Mouse (Mus musculus) small intestine, adult 2 months (tissue): ENCODE measurements at regions not wholly inside any gene's neighbourhood (a gene's known extent, or its start where the extent isn't known, plus 50 kb on each side); places are given as distances from the start of the nearest gene placed in this dataset.

Source experiments
- CTCF ChIP-seq: fragments of 200-500 bp; IDR thresholded peaks from 2 replicates; pipeline ENCODE4 v1.5.1; 2012; ENCODE audit warnings: low read depth, mild to moderate bottlenecking, control low read depth, inconsistent platforms, low read length, moderate library complexity, mixed read lengths; ENCODE audit not compliant: insufficient replicate concordance, insufficient read length; ENCODE audit errors: extremely low read depth
- POLR2A ChIP-seq: fragments of 200-500 bp; IDR thresholded peaks from 2 replicates; pipeline ENCODE4 v1.6.1; 2012; ENCODE audit warnings: low read depth, mild to moderate bottlenecking, control low read depth, inconsistent platforms, low read length, moderate library complexity

DNA sequence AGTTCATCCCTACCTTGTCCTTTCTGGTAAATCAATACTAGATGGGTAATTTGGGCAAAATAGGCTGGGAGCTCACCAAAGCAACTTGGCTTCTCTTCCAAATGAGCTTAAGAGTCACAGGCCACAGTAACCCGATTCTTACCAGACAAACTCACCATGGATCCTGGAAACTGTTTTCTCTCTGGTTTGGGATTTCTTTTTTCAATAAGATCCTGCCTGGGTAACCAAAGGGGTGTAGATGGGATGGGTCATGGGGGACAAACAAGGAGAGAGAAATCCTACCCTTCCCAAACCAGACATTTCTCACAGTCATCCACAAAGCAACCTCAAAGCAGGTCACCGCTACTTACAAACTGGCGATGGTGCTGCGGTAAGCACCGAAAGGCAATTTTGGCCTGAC lies 148.9 kb downstream of the Clic5 start:
- TF ChIP-seq POLR2A (no peak), CTCF (no peak)
